16 mouse cellular contexts compared by ENCODE assay signal in genomic region chr2:154732503-154733141, GRCm38 (mm10). TPM values are rescaled to one million over a fixed set of nuclear protein-coding genes. Genes with fewer than 3 reads are reported as not detected.
DNase-seq lines count a peak whose midpoint lies in the region; ATAC-seq and TF ChIP-seq lines count a peak whose summit lies in the region.
"Had no signal": no experiment of that assay in that cellular context is flagged by ENCODE, and none has a peak within 500 bp of the region (broad histone marks: within the 10 kb centered on the region; RNA-seq: fewer than 3 reads in every experiment).

No protein-coding gene starts in this region.

- no peak overlapping the region for H3K4me2 ChIP-seq in midbrain, embryonic 11.5 days
- no peak overlapping the region for H3K4me2 ChIP-seq in midbrain, postnatal 0 days (ENCODE audit: low read depth, low read length, poor library complexity, severe bottlenecking)
- H3K4me2 ChIP-seq: heart, embryonic 15.5 days; hindbrain, embryonic 14.5 days; lung, embryonic 14.5 days had no signal

- TF ChIP-seq CTCF in midbrain, postnatal 0 days (IDR thresholded peaks at IDR 0.05): no peak
- no peak for TF ChIP-seq CTCF in Patski (IDR thresholded peaks at IDR 0.05)
- no peak for TF ChIP-seq CTCF in layer of hippocampus, adult 2 months (conservative IDR thresholded peaks at IDR 0.05)

- in situ Hi-C loops in Patski (cut with MboI; ENCODE audit: low pct_unique_long_range_greater_than_20kb): no loop called here

- intact Hi-C loops in left cerebral cortex, postnatal 14 days (cut with DNase I): no loop called here

- H3K9ac ChIP-seq in midbrain, embryonic 11.5 days (ENCODE audit: low read length): no peak overlapping the region
- H3K9ac ChIP-seq in midbrain, postnatal 0 days (replicated peaks; ENCODE audit: low read length, poor library complexity, severe bottlenecking): no peak overlapping the region
- H3K9ac ChIP-seq: heart, embryonic 15.5 days; hindbrain, embryonic 14.5 days; lung, embryonic 14.5 days had no signal

- H3K27me3 ChIP-seq in midbrain, embryonic 11.5 days (ENCODE audit: control insufficient read depth, insufficient read depth, low read length): no peaks in the 10 kb centered on the region
- no peaks in the 10 kb centered on the region for H3K27me3 ChIP-seq in midbrain, postnatal 0 days (ENCODE audit: insufficient read depth, low read length)
- H3K27me3 ChIP-seq in Patski: no peaks in the 10 kb centered on the region
- H3K27me3 ChIP-seq: heart, embryonic 15.5 days had no signal

- H3K27ac ChIP-seq in midbrain, embryonic 11.5 days (ENCODE audit: low read depth, low read length): no peak overlapping the region
- H3K27ac ChIP-seq in midbrain, postnatal 0 days (ENCODE audit: low read depth, low read length): no peak overlapping the region
- no peak overlapping the region for H3K27ac ChIP-seq in layer of hippocampus, adult 2 months
- H3K27ac ChIP-seq: heart, embryonic 15.5 days; hindbrain, embryonic 14.5 days; stomach, postnatal 0 days had no signal

- no peaks in the 10 kb centered on the region for H3K9me3 ChIP-seq in midbrain, embryonic 11.5 days (ENCODE audit: control insufficient read depth, low read length)
- no peaks in the 10 kb centered on the region for H3K9me3 ChIP-seq in midbrain, postnatal 0 days (ENCODE audit: low read length)
- H3K9me3 ChIP-seq: heart, embryonic 15.5 days had no signal

- POLR2A ChIA-PET in Patski (lab: Charles Lee): no interaction called here

- 82% methylated on average over 9 of the region's 9 CpGs for WGBS in midbrain, embryonic 11.5 days
- WGBS in midbrain, postnatal 0 days: 73% methylated on average over 9 of the region's 9 CpGs

- CTCF ChIA-PET in Patski (lab: Charles Lee): interaction anchor here (1.1 to 1.6 kb wide), 2 partner anchors 20 to 123 kb away, joined by 3 to 4 read pairs; no protein-coding TSS in a partner anchor

- H3K36me3 ChIP-seq in midbrain, embryonic 11.5 days (ENCODE audit: control insufficient read depth, insufficient read depth, low read length): no peaks in the 10 kb centered on the region
- H3K36me3 ChIP-seq in midbrain, postnatal 0 days (ENCODE audit: insufficient read depth, low read length): no peaks in the 10 kb centered on the region
- H3K36me3 ChIP-seq: heart, embryonic 15.5 days had no signal

- no peak for ATAC-seq in midbrain, embryonic 11.5 days (ENCODE audit: low FRiP score)
- ATAC-seq in midbrain, postnatal 0 days (ENCODE audit: low FRiP score): no peak
- peak; percentile 74 for ATAC-seq in Patski
- ATAC-seq: forebrain, embryonic 16.5 days had no signal

- no peak overlapping the region for H3K4me3 ChIP-seq in midbrain, embryonic 11.5 days (ENCODE audit: low read depth, low read length)
- no peak overlapping the region for H3K4me3 ChIP-seq in midbrain, postnatal 0 days (ENCODE audit: low read depth, low read length)
- H3K4me3 ChIP-seq in layer of hippocampus, adult 2 months: no peak overlapping the region
- H3K4me3 ChIP-seq: heart, embryonic 15.5 days had no signal

- peak; percentile 80 for DNase-seq in midbrain, embryonic 11.5 days (ENCODE audit: low spot score, missing footprints)
- no peak for DNase-seq in midbrain, postnatal 0 days (ENCODE audit: low spot score)
- peak; percentile 63 for DNase-seq in Patski (ENCODE audit: low read depth, low spot score)
- peak; percentile 56 for DNase-seq in lung, postnatal 36 days
- no peak for DNase-seq in layer of hippocampus, adult 2 months (ENCODE audit: low spot score in 2 of 2)
- no peak for DNase-seq in layer of hippocampus, postnatal 10 days (ENCODE audit: low spot score in 2 of 2)
- DNase-seq in left cerebral cortex, postnatal 14 days (ENCODE audit: low spot score in 2 of 2): no peak
- DNase-seq: gastrocnemius, postnatal 14 days; kidney, postnatal 25 days; lung, embryonic 14.5 days had no signal

- peaks cover 4% of the 10 kb centered on the region; the same call in 1 of the 2 replicates for H3K4me1 ChIP-seq in midbrain, embryonic 11.5 days (ENCODE audit: control insufficient read depth, insufficient read depth, low read length)
- H3K4me1 ChIP-seq in midbrain, postnatal 0 days (ENCODE audit: insufficient read depth, low read length): no peaks in the 10 kb centered on the region
- H3K4me1 ChIP-seq: heart, embryonic 15.5 days had no signal

RNA-seq across cellular contexts. Expression of gene Gm14214, which starts 37.2 kb away (rescaled TPM):
- polyA plus RNA-seq in midbrain, embryonic 11.5 days (2014; fragmentation: Nextera tagmentation; extraction: Ambion mirVana): not detected in 2 replicates
- not detected in 2 replicates for total RNA-seq in midbrain, postnatal 0 days (2014; rRNA removed)
- not detected in 2 replicates for polyA plus RNA-seq in midbrain, postnatal 0 days (2015; fragmentation: Nextera tagmentation; extraction: Ambion mirVana)
- not detected for polyA plus RNA-seq in Patski (2021)
- total RNA-seq in layer of hippocampus, adult 2 months (2021): not detected
- total RNA-seq in layer of hippocampus, postnatal 10 days (2021): not detected
- total RNA-seq in left cerebral cortex, postnatal 14 days (2021): not detected
- total RNA-seq: gastrocnemius, postnatal 14 days; left cerebral cortex, postnatal 36 days had no signal
- polyA plus RNA-seq: forebrain, embryonic 16.5 days; heart, embryonic 15.5 days; hindbrain, embryonic 14.5 days; lung, embryonic 14.5 days; small intestine, adult 2 months; stomach, postnatal 0 days had no signal

RNA-seq across cellular contexts. Expression of gene Raly, which starts 58.3 kb away (rescaled TPM):
- polyA plus RNA-seq in midbrain, embryonic 11.5 days (2014; fragmentation: Nextera tagmentation; extraction: Ambion mirVana): 56.9 and 66.8 TPM in 2 replicates
- total RNA-seq in midbrain, postnatal 0 days (2014; rRNA removed): 132 and 160 TPM in 2 replicates
- polyA plus RNA-seq in midbrain, postnatal 0 days (2015; fragmentation: Nextera tagmentation; extraction: Ambion mirVana): 18.4 and 19.3 TPM in 2 replicates
- 237 TPM for polyA plus RNA-seq in Patski (2021)
- 10 to 100 TPM; 62.0 to 68.6 TPM for total RNA-seq in layer of hippocampus, adult 2 months (2021)
- 100 to 1,000 TPM in 1 of 2 experiments, 10 to 100 TPM in 1; 85.2 to 101 TPM for total RNA-seq in layer of hippocampus, postnatal 10 days (2021)
- 100 to 1,000 TPM in 1 of 2 experiments, 10 to 100 TPM in 1; 96.5 to 103 TPM for total RNA-seq in left cerebral cortex, postnatal 14 days (2021)

RNA-seq across cellular contexts. Expression of gene a, which starts 58.6 kb away (rescaled TPM):
- polyA plus RNA-seq in midbrain, embryonic 11.5 days (2014; fragmentation: Nextera tagmentation; extraction: Ambion mirVana): 0.36 and 0.40 TPM in 2 replicates
- total RNA-seq in midbrain, postnatal 0 days (2014; rRNA removed): 5.9 TPM in 1 of 2 replicates, not detected in the other
- polyA plus RNA-seq in midbrain, postnatal 0 days (2015; fragmentation: Nextera tagmentation; extraction: Ambion mirVana): 1.1 and 2.3 TPM in 2 replicates
- polyA plus RNA-seq in Patski (2021): not detected
- not detected for total RNA-seq in layer of hippocampus, adult 2 months (2021)
- under 1 TPM in 1 of 2 experiments, not detected in 1; 0.76 TPM for total RNA-seq in layer of hippocampus, postnatal 10 days (2021)
- total RNA-seq in left cerebral cortex, postnatal 14 days (2021): not detected
- total RNA-seq: gastrocnemius, postnatal 14 days; left cerebral cortex, postnatal 36 days had no signal
- polyA plus RNA-seq: lung, embryonic 14.5 days had no signal

Comparison
In these comparisons a context has a peak if more than half of its experiments do, and no peak if none do; other contexts are left out.
1. DNase-seq: peak in midbrain, embryonic 11.5 days (single experiment), Patski (single experiment) and lung, postnatal 36 days (single experiment); none in midbrain, postnatal 0 days (single experiment), layer of hippocampus, adult 2 months (0 of 2), layer of hippocampus, postnatal 10 days (0 of 2) and left cerebral cortex, postnatal 14 days (0 of 2).